Mouse (Mus musculus): ENCODE measurements around the gene Hapln4. TPM values are rescaled to one million over a fixed set of nuclear protein-coding genes. Genes with fewer than 3 reads are reported as not detected.

Hapln4 gene
- polyA plus RNA-seq, 1 experiment from 2014 or later, result 0.39 TPM

Small RNAs within 50 kb of the gene (microRNA-seq; reads per million reads assigned to microRNA genes)
- gene Mir7066, result 2.5 reads per million, percentile 7 among the genes with 10 or more reads in this experiment

Other genes with a start within 250 kb of the Hapln4 start
- 2.1 TPM in 2 replicates for gene Cilp2, start 195.8 kb upstream of the Hapln4 start, polyA plus RNA-seq (2015; fragmentation: Nextera tagmentation; extraction: Ambion mirVana)
- gene Tssk6, start 181.3 kb upstream of the Hapln4 start, polyA plus RNA-seq (2015; fragmentation: Nextera tagmentation; extraction: Ambion mirVana), result 3.7 and 4.1 TPM in 2 replicates
- 174 and 181 TPM in 2 replicates for gene Ndufa13, start 180.9 kb upstream of the Hapln4 start, polyA plus RNA-seq (2015; fragmentation: Nextera tagmentation; extraction: Ambion mirVana)
- 9.1 and 10.8 TPM in 2 replicates for gene Yjefn3, start 180.7 kb upstream of the Hapln4 start, polyA plus RNA-seq (2015; fragmentation: Nextera tagmentation; extraction: Ambion mirVana)
- gene Gatad2a, start 87.1 kb upstream of the Hapln4 start, polyA plus RNA-seq (2015; fragmentation: Nextera tagmentation; extraction: Ambion mirVana), result 26.0 and 27.7 TPM in 2 replicates
- gene Mau2, start 40.7 kb upstream of the Hapln4 start, polyA plus RNA-seq (2015; fragmentation: Nextera tagmentation; extraction: Ambion mirVana), result 83.9 and 87.6 TPM in 2 replicates
- gene Sugp1, start 40.6 kb upstream of the Hapln4 start, polyA plus RNA-seq (2015; fragmentation: Nextera tagmentation; extraction: Ambion mirVana), result 62.1 and 65.1 TPM in 2 replicates
- 1.8 TPM in 2 replicates for gene Tm6sf2, start 10.5 kb upstream of the Hapln4 start, polyA plus RNA-seq (2015; fragmentation: Nextera tagmentation; extraction: Ambion mirVana)
- gene Ncan, start 37.4 kb downstream of the Hapln4 start, polyA plus RNA-seq (2015; fragmentation: Nextera tagmentation; extraction: Ambion mirVana), result 139 and 146 TPM in 2 replicates
- gene Nr2c2ap, start 47.9 kb downstream of the Hapln4 start, polyA plus RNA-seq (2015; fragmentation: Nextera tagmentation; extraction: Ambion mirVana), result 27.2 and 30.4 TPM in 2 replicates
- 12.5 and 13.4 TPM in 2 replicates for gene Rfxank, start 55.7 kb downstream of the Hapln4 start, polyA plus RNA-seq (2015; fragmentation: Nextera tagmentation; extraction: Ambion mirVana)
- 53.0 and 56.5 TPM in 2 replicates for gene Borcs8, start 56.0 kb downstream of the Hapln4 start, polyA plus RNA-seq (2015; fragmentation: Nextera tagmentation; extraction: Ambion mirVana)
- 0.26 and 0.59 TPM in 2 replicates for gene Mef2b, start 56.3 kb downstream of the Hapln4 start, polyA plus RNA-seq (2015; fragmentation: Nextera tagmentation; extraction: Ambion mirVana)
- 44.6 and 49.5 TPM in 2 replicates for gene Tmem161a, start 88.9 kb downstream of the Hapln4 start, polyA plus RNA-seq (2015; fragmentation: Nextera tagmentation; extraction: Ambion mirVana)
- gene Slc25a42, start 128.8 kb downstream of the Hapln4 start, polyA plus RNA-seq (2015; fragmentation: Nextera tagmentation; extraction: Ambion mirVana), result 4.3 and 4.4 TPM in 2 replicates
- gene Sugp2, start 150.8 kb downstream of the Hapln4 start, polyA plus RNA-seq (2015; fragmentation: Nextera tagmentation; extraction: Ambion mirVana), result 84.2 and 86.0 TPM in 2 replicates
- 74.2 and 77.6 TPM in 2 replicates for gene Armc6, start 151.0 kb downstream of the Hapln4 start, polyA plus RNA-seq (2015; fragmentation: Nextera tagmentation; extraction: Ambion mirVana)
- 57.7 and 61.5 TPM in 2 replicates for gene Homer3, start 199.4 kb downstream of the Hapln4 start, polyA plus RNA-seq (2015; fragmentation: Nextera tagmentation; extraction: Ambion mirVana)
- 50.0 and 54.6 TPM in 2 replicates for gene Ddx49, start 219.0 kb downstream of the Hapln4 start, polyA plus RNA-seq (2015; fragmentation: Nextera tagmentation; extraction: Ambion mirVana)
- 273 and 290 TPM in 2 replicates for gene Cope, start 219.1 kb downstream of the Hapln4 start, polyA plus RNA-seq (2015; fragmentation: Nextera tagmentation; extraction: Ambion mirVana)
- gene Cers1, start 232.3 kb downstream of the Hapln4 start, polyA plus RNA-seq (2015; fragmentation: Nextera tagmentation; extraction: Ambion mirVana), result 23.7 and 26.2 TPM in 2 replicates
- gene Gdf1, start 246.4 kb downstream of the Hapln4 start, polyA plus RNA-seq (2015; fragmentation: Nextera tagmentation; extraction: Ambion mirVana), result 3.7 and 6.0 TPM in 2 replicates